Mouse (Mus musculus) right cerebral cortex, adult 18-20 months (tissue): ENCODE results near the gene Cda.

ENCODE experiments used
- DNase-seq: peaks from one replicate; pipeline ENCODE4 v3.0.0; 2022; ENCODE audit warnings: mixed read lengths

Cda gene

DNA sequence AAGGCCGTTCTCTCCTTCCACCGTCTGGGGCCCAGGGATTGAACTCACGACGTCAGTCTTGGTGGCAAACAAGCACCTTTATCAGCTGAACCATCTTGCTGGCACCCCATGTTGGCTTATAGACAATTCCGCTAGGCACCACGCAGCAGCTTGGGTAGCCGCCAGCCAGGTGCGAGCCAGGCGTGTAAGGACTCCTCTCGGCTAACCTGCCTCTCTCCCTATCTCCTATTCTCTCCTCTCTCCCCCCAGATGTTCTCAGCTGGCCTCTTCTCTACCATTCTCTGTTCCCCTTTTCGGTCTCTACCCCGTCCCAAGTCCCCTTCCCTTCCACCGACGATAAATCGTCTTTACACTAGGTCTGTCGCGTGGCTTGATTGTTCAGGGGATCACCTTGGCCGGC is 64.0 kb downstream of the Cda start:
- no peak for DNase-seq

DNA sequence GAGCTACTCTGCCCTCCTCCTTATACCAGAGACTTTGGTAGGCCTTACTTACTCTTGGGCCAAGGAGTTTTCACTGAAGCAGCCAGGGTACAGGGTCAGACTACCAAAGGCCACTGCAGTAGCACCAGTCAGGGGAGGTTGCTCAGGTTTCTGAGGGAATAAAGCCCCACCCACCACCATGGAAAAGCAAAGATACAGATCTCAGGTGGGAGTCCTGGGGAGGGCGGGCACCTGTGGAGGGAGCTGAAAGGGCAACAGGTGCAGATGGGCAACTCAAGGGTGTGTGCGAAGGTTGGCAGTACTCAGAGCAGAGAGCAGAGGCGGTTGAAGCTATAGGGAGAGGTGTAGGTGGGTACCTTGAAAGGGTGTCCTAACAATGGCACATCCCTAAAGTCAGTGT is 64.8 kb downstream of the Cda start:
- DNase-seq = no peak

DNA sequence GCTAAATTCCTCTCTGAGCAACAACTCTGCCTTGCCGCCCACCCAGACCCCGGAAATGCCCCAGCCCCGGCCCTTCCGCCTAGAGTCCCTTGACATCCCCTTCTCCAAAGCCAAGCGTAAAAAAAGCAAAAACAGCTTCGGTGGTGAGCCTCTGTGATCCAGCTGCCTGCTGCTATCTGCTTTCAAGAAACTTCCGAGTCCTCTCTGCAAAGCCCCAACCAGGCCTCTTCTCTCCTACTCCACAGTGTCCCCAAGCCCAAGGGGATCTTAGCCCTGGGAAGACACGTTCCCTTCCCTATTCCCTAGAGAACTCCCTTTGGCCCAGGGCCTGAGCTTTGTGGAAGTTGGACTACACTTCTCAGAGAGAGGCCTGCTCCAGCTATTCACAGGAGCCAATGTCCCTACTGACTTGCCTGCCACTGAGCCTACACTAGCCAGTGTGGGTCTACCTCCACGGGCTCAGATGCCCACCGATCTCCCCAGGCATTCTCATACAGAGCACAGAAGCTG is 66.5 kb downstream of the Cda start:
- no peak for DNase-seq

DNA sequence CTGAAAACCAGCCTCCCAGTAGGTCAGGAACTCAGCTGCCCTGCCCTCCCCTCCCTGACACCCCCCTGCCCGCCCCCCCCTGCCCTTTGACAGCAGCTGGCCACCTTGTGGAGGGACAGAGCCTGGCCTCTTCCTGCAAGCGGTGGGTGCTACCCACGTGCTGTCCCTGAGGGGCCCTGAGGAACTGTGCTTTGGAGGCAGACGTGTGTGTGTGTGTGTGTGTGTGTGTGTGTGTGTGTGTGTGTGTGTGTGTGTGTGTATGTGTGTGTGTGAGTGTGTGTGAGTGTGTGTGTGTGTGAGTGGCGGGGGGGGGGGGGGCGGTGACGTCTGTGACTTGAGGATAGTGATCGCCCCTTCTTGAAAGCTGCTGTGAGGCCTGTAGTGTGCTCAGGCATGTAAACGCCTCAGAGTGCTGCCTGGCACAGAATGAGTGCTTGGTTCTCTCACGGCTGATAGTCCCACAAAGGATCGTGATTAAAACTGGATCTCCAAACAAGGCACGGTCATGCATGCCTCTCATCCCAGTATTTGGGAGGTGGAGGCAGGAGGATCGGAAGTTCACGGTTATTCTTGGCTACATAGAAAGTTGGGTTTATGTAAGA is 73.7 kb downstream of the Cda start:
- DNase-seq = no peak

DNA sequence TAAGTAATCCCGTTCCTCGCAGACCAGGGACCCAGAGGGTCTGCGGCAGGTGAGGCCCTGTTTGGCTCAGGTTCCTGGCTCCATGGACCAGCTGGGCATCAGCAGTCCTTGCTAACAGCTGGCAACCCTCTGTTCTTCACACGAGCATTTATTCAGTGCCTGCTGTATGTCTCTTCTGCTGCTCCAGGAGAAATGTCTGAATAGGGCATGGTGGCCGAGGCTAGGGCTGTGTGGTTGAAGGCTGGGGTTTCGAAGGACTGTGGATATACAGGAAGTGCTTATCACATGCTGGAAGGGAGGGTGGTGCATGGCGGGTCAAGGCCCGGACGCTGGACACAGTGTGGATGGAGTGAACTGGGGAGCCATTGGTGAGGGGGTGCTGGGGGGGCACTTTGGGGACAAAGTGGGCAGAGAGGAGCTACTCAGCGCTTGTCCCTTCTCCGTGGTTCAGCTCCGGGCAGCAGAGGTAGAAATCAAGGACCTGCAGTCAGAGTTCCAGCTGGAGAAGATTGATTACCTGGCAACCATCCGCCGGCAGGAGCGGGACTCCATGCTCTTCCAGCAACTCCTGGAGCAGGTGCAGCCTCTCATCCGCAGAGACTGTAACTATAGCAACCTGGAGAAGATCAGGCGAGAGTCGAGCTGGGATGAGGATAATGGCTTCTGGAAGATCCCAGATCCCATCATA is 74.4 kb downstream of the Cda start:
- no peak for DNase-seq

DNA sequence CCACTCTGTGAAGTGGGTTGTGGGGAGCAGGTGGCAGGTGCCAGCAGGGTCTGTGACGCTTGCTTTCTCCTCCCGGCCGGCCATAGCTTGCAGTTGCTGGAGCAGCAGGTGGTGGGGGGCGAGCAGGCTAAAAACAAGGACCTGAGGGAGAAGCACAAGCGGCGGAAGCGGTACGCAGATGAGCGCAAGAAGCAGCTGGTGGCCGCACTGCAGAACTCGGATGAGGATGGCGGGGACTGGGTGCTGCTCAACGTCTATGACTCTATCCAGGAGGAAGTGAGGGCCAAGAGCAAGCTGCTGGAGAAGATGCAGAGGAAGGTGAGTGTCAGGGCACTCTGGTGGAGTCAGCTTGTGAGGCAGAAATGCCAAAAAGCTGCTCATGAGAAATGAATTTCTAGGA is 75.8 kb downstream of the Cda start:
- no peak for DNase-seq

DNA sequence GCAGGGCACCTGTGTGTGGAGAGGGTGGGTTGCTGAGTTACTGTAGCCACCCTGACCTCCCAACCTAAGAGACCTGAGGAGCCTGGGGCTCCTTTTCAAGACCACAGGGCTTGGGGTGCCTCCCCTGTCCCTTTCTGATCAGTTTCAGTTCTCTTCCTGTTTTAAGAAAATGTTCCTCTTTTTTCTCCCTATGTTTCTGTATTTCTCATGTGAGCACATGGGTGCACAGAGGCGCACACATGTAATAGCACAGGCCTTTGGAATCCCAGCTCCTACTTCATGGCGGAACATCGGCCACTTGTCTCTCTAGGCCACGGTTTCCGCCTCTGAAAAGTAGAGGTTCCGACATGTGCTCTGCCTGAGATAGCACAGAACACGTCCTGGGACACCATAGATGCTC is 79.1 kb downstream of the Cda start:
- DNase-seq = no peak
